Mouse (Mus musculus) midbrain, embryonic 15.5 days (tissue): ENCODE data around the gene Fa2h. TPM values are rescaled to one million over a fixed set of nuclear protein-coding genes. Genes with fewer than 3 reads are reported as not detected.
"Not testable (repeated sequence)": the region's sequence is repeated elsewhere in the genome, so short reads cannot be mapped to it uniquely, and the experiment has no call there.

Experiments
- ATAC-seq: fragments of 200-750 bp; cut with Nextera tagmentation; replicated peaks from 2 replicates; pipeline ENCODE4 v1.8.0; 2017; ENCODE audit warnings: moderate TSS enrichment
- H3K27ac ChIP-seq: fragments of 300-500 bp; sonication (generic); 2 replicates; pipeline ENCODE4 v1.5.1; 2015; ENCODE audit warnings: mild to moderate bottlenecking, inconsistent platforms
- H3K27me3 ChIP-seq: fragments of 300-500 bp; sonication (generic); replicated peaks from 2 replicates; pipeline ENCODE4 v1.6.1; 2015; ENCODE audit warnings: inconsistent platforms
- H3K36me3 ChIP-seq: fragments of 300-500 bp; sonication (generic); replicated peaks from 2 replicates; pipeline ENCODE4 v1.6.1; 2015; ENCODE audit warnings: inconsistent platforms
- H3K4me1 ChIP-seq: fragments of 300-500 bp; sonication (generic); 2 replicates; pipeline ENCODE4 v1.6.1; 2015; ENCODE audit warnings: inconsistent platforms
- H3K4me2 ChIP-seq: fragments of 300-500 bp; sonication (generic); 2 replicates; pipeline ENCODE4 v1.6.1; 2015; ENCODE audit warnings: inconsistent platforms, mild to moderate bottlenecking, moderate library complexity
- H3K4me3 ChIP-seq: fragments of 300-500 bp; sonication (generic); 2 replicates; pipeline ENCODE4 v1.5.1; 2015; ENCODE audit warnings: mild to moderate bottlenecking, inconsistent platforms
- H3K9ac ChIP-seq: fragments of 300-500 bp; sonication (generic); 2 replicates; pipeline ENCODE4 v1.6.1; 2015; ENCODE audit warnings: mild to moderate bottlenecking, inconsistent platforms
- H3K9me3 ChIP-seq: fragments of 300-500 bp; sonication (generic); 2 replicates; pipeline ENCODE4 v1.6.1; 2016; ENCODE audit warnings: inconsistent platforms
- WGBS: fragments of 180-500 bp; shearing (Covaris S2); methylation state at CpG from one replicate; pipeline ENCODE4 v1.1.7; 2015; ENCODE audit warnings: mixed read lengths; 5-methylcytosine and 5-hydroxymethylcytosine counted together
- polyA plus RNA-seq: library from polyadenylated mRNA; unstranded; fragments of >200 nt; fragmentation: Nextera tagmentation; extraction: Ambion mirVana; gene quantifications from 2 replicates; pipeline ENCODE4 v1.2.1, GENCODE M21; 2015

Gene Fa2h
- polyA plus RNA-seq, 1 experiment from 2014 or later, result 0.10 TPM

GRCm38 (mm10) chr8:111310006-111310405 lies 83.6 kb downstream of the Fa2h start:
- H3K4me3 ChIP-seq, H3K4me2 ChIP-seq, ATAC-seq, H3K36me3 ChIP-seq, H3K27me3 ChIP-seq, H3K4me1 ChIP-seq, H3K9me3 ChIP-seq, H3K27ac ChIP-seq, H3K9ac ChIP-seq: not testable (repeated sequence)
- WGBS, result 89% methylated on average over 15 of the region's 15 CpGs

GRCm38 (mm10) chr8:111305031-111305730 lies 88.4 kb downstream of the Fa2h start:
- Histone ChIP-seq H3K36me3 (no peaks in the 10 kb centered on the region), H3K9me3 (no peaks in the 10 kb centered on the region), H3K27me3 (no peaks in the 10 kb centered on the region), H3K9ac (no peak overlapping the region), H3K4me1 (no peaks in the 10 kb centered on the region), H3K4me3 (no peak overlapping the region), H3K27ac (no peak overlapping the region), H3K4me2 (no peak overlapping the region)
- WGBS, result 24% methylated on average over 5 of the region's 5 CpGs
- no peak for ATAC-seq

- Histone ChIP-seq H3K9ac (no peak overlapping the region), H3K4me1 (peaks cover 1% of the 10 kb centered on the region), H3K4me3 (no peak overlapping the region), H3K36me3 (no peaks in the 10 kb centered on the region), H3K27me3 (no peaks in the 10 kb centered on the region), H3K9me3 (no peaks in the 10 kb centered on the region), H3K27ac (no peak overlapping the region), H3K4me2 (no peak overlapping the region)
- no peak for ATAC-seq
- 90% methylated on average over 3 of the region's 3 CpGs for WGBS
These were observed 89.3 kb downstream of the Fa2h start for GRCm38 (mm10) chr8:111304359-111304758.

GRCm38 (mm10) chr8:111303076-111303803 lies 90.4 kb downstream of the Fa2h start:
- H3K4me1 ChIP-seq, result peaks cover 10% of the 10 kb centered on the region
- ATAC-seq, H3K4me3 ChIP-seq, H3K9ac ChIP-seq, H3K4me2 ChIP-seq, H3K27ac ChIP-seq, H3K9me3 ChIP-seq, H3K36me3 ChIP-seq, H3K27me3 ChIP-seq: not testable (repeated sequence)
- WGBS, result 84% methylated on average over 5 of the region's 5 CpGs

GRCm38 (mm10) chr8:111300597-111301546 lies 92.8 kb downstream of the Fa2h start:
- H3K36me3 ChIP-seq, result no peaks in the 10 kb centered on the region
- no peak for ATAC-seq
- H3K4me1 ChIP-seq, result peaks cover 17% of the 10 kb centered on the region
- H3K9ac ChIP-seq, result no peak overlapping the region
- no peak overlapping the region for H3K27ac ChIP-seq
- 65% methylated on average over 11 of the region's 11 CpGs for WGBS
- H3K27me3 ChIP-seq, result no peaks in the 10 kb centered on the region
- no peaks in the 10 kb centered on the region for H3K9me3 ChIP-seq
- peak overlapping the region; percentile 96 for H3K4me3 ChIP-seq
- H3K4me2 ChIP-seq, result peak overlapping the region; percentile 45

GRCm38 (mm10) chr8:111299821-111300568 lies 93.6 kb downstream of the Fa2h start, which contains the start of gene Rfwd3:
Gene Rfwd3 (minus strand): TSS chr8:111300222.
- WGBS, result under 1% methylated on average over 66 of the region's 67 CpGs
- Histone ChIP-seq H3K9me3 (no peaks in the 10 kb centered on the region), H3K27me3 (no peaks in the 10 kb centered on the region), H3K4me1 (peaks cover 17% of the 10 kb centered on the region), H3K36me3 (no peaks in the 10 kb centered on the region), H3K4me3 (peak within 1 kb of the TSS; percentile 96), H3K27ac (peak within 1 kb of the TSS; percentile 80), H3K4me2 (peak within 1 kb of the TSS; percentile 64), H3K9ac (peak within 1 kb of the TSS; percentile 86)
- peak; percentile 100 for ATAC-seq

GRCm38 (mm10) chr8:111299363-111299820 lies 94.2 kb downstream of the Fa2h start:
- WGBS, result under 1% methylated on average over 28 of the region's 28 CpGs
- H3K4me3 ChIP-seq, result peak overlapping the region; percentile 96
- no peak for ATAC-seq

GRCm38 (mm10) chr8:111298011-111298410 lies 95.6 kb downstream of the Fa2h start:
- 90% methylated on average over 1 of the region's 1 CpGs for WGBS
- no peak for ATAC-seq

More at GRCm38 (mm10) chr8:111299363-111299820, 94.2 kb downstream of the Fa2h start:
- no peaks in the 10 kb centered on the region for H3K9me3 ChIP-seq
- H3K27me3 ChIP-seq, result no peaks in the 10 kb centered on the region
- 0 out of 2 replicates have a peak, but pooled peaks cover 1% of the 10 kb centered on the region for H3K36me3 ChIP-seq
- H3K9ac ChIP-seq, result peak overlapping the region; percentile 86
- H3K4me2 ChIP-seq, result peak overlapping the region; percentile 64
- H3K4me1 ChIP-seq, result peaks cover 17% of the 10 kb centered on the region
- peak overlapping the region; percentile 80 for H3K27ac ChIP-seq

More at GRCm38 (mm10) chr8:111298011-111298410, 95.6 kb downstream of the Fa2h start:
- Histone ChIP-seq H3K36me3 (peaks cover 8% of the 10 kb centered on the region; the same call in 1 of the 2 replicates), H3K4me1 (peaks cover 17% of the 10 kb centered on the region), H3K4me2 (no peak overlapping the region), H3K9me3 (no peaks in the 10 kb centered on the region), H3K27me3 (no peaks in the 10 kb centered on the region), H3K9ac (no peak overlapping the region), H3K4me3 (no peak overlapping the region), H3K27ac (no peak overlapping the region)

Other genes starting within 250 kb of the Fa2h start
- 65.6 and 66.9 TPM in 2 replicates for gene Glg1, start 134.6 kb downstream of the Fa2h start, polyA plus RNA-seq
- 23.5 and 24.5 TPM in 2 replicates for gene Rfwd3, start 93.6 kb downstream of the Fa2h start, polyA plus RNA-seq
- 0.37 and 0.57 TPM in 2 replicates for gene Mlkl, start 55.6 kb downstream of the Fa2h start, polyA plus RNA-seq
- gene Wdr59, start 128.3 kb upstream of the Fa2h start, polyA plus RNA-seq, result 6.8 and 8.3 TPM in 2 replicates
- gene Znrf1, start 142.3 kb upstream of the Fa2h start, polyA plus RNA-seq, result 106 and 119 TPM in 2 replicates
- gene Ldhd, start 236.6 kb upstream of the Fa2h start, polyA plus RNA-seq, result 0.71 and 0.82 TPM in 2 replicates
- gene Zfp1, start 249.6 kb upstream of the Fa2h start, polyA plus RNA-seq, result 29.1 and 30.0 TPM in 2 replicates